Mouse (Mus musculus): ENCODE measurements around the gene Pate3. TPM values are rescaled to one million over a fixed set of nuclear protein-coding genes. Genes with fewer than 3 reads are reported as not detected.

Gene Pate3
- polyA plus RNA-seq, 1 experiment = not detected

DNA sequence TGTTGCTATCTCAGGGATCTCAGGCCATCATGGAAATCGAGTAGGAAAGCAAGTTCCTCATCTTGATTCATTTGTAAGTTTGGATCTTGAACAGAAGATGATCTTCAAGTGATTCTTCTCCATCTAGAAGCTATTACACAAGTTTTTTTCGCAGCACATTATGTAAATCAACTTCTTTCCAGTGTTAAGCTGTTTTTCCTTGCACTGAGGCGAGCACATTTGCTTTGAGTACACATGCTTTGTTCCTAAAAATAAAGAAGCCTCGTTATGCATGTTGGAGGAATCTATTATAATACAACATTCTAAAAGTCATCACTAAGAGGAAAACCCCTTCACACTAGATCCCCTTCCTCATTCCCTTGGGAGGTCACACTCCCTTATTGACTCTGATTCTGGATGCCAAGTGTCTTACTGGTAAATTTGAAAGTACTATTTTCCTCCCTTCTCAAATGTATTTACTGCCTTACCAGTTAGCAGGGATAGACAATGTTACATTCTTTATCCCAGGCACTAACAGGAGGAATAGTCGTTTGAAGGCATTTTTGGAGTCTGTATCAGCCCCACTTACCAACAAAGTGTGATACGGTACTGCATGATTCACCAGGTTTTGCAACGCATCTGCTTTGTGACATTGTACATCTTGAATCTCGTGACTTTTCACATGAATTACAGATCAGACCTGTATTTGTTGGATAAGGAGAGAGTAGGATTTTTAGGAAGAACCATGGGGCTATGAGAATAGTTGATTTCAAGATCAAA is 40.2 kb downstream of the Pate3 start:
- no peak overlapping the region for H3K27ac ChIP-seq (ENCODE audit: control insufficient read depth, insufficient read depth, low read depth, low read length)
- no peaks in the 10 kb centered on the region for H3K36me3 ChIP-seq (ENCODE audit: control insufficient read depth, insufficient read depth, low read length)
- H3K27me3 ChIP-seq (ENCODE audit: control insufficient read depth, insufficient read depth, low read length) = no peaks in the 10 kb centered on the region
- no peak overlapping the region for H3K4me3 ChIP-seq (ENCODE audit: control insufficient read depth, low read depth, low read length)
- no peaks in the 10 kb centered on the region for H3K4me1 ChIP-seq (ENCODE audit: control insufficient read depth, insufficient read depth, low read length)
- TF ChIP-seq POLR2A (IDR thresholded peaks at IDR 0.05; ENCODE audit: control insufficient read depth, low read depth, low read length) = no peak
- no peak for TF ChIP-seq CTCF (IDR thresholded peaks at IDR 0.05; ENCODE audit: control insufficient read depth, insufficient read depth, insufficient replicate concordance, low read depth, low read length)

Other genes with a start within 250 kb of the Pate3 start
- 1.8 and 2.0 TPM in 2 replicates for gene Cdon, start 227.1 kb downstream of the Pate3 start, polyA plus RNA-seq (2012; rRNA removed)
- not detected in 2 replicates for gene Gm1113, start 129.9 kb downstream of the Pate3 start, polyA plus RNA-seq (2012; rRNA removed)
- 63.9 and 71.2 TPM in 2 replicates for gene Ddx25, start 89.7 kb downstream of the Pate3 start, polyA plus RNA-seq (2012; rRNA removed)
- gene Pus3, start 89.6 kb downstream of the Pate3 start, polyA plus RNA-seq (2012; rRNA removed) = 2.8 and 3.5 TPM in 2 replicates
- gene Pate2, start 77.9 kb downstream of the Pate3 start, polyA plus RNA-seq (2012; rRNA removed) = 1.1 and 2.3 TPM in 2 replicates
- 39.7 and 41.8 TPM in 2 replicates for gene Hyls1, start 77.8 kb downstream of the Pate3 start, polyA plus RNA-seq (2012; rRNA removed)
- 0.10 TPM in 1 of 2 replicates, not detected in the other for gene Pate4, start 36.3 kb downstream of the Pate3 start, polyA plus RNA-seq (2012; rRNA removed)
- 3.4 TPM in 1 of 2 replicates, not detected in the other for gene Pate1, start 39.2 kb upstream of the Pate3 start, polyA plus RNA-seq (2012; rRNA removed)
- not detected in 2 replicates for gene Gm17677, start 92.8 kb upstream of the Pate3 start, polyA plus RNA-seq (2012; rRNA removed)
- gene Gm17727, start 129.9 kb upstream of the Pate3 start, polyA plus RNA-seq (2012; rRNA removed) = not detected in 2 replicates
- 0.38 and 0.67 TPM in 2 replicates for gene Gm27235, start 141.9 kb upstream of the Pate3 start, polyA plus RNA-seq (2012; rRNA removed)
- 0.27 and 2.9 TPM in 2 replicates for gene D730048I06Rik, start 141.9 kb upstream of the Pate3 start, polyA plus RNA-seq (2012; rRNA removed)
- gene 9230110F15Rik, start 195.9 kb upstream of the Pate3 start, polyA plus RNA-seq (2012; rRNA removed) = not detected in 2 replicates